Mouse (Mus musculus) MEL (cell line): ENCODE measurements around the gene Ubr1.

ENCODE experiments used
- CHD2 ChIP-seq: IDR thresholded peaks from 2 replicates; pipeline ENCODE4 v1.6.1; 2011; ENCODE audit warnings: low read length, improper control_type of control experiment
- EP300 ChIP-seq, 2 experiments: IDR thresholded peaks; 2 replicates each; pipeline ENCODE4 v1.6.1; 2011; ENCODE audit warnings: improper control_type of control experiment in 2 of 2, low read length in 2 of 2, low read depth in 1 of 2, mild to moderate bottlenecking in 1 of 2
- GATA1 ChIP-seq: IDR thresholded peaks from 2 replicates; pipeline ENCODE4 v1.6.1; 2011; ENCODE audit warnings: low read depth, low read length, improper control_type of control experiment
- MAZ ChIP-seq: IDR thresholded peaks from 2 replicates; pipeline ENCODE4 v1.6.1; 2012; ENCODE audit warnings: low read depth, mild to moderate bottlenecking, inconsistent platforms, low read length, improper control_type of control experiment
- NELFE ChIP-seq: IDR thresholded peaks from 2 replicates; pipeline ENCODE4 v1.6.1; 2011; ENCODE audit warnings: low read depth, low read length, improper control_type of control experiment
- POLR2A ChIP-seq, 2 experiments: IDR thresholded peaks; 2 replicates each; pipeline ENCODE4 v1.6.1; 2011 to 2012; ENCODE audit warnings: low read length in 2 of 2, mild to moderate bottlenecking in 2 of 2, control low read depth in 1 of 2, improper control_type of control experiment in 1 of 2, low read depth in 1 of 2, moderate library complexity in 1 of 2; ENCODE audit not compliant: control insufficient read depth in 1 of 2, insufficient read depth in 1 of 2, poor library complexity in 1 of 2

- no peak for TF ChIP-seq POLR2A (IDR thresholded peaks at IDR 0.05; ENCODE audit: control insufficient read depth in 1 of 2, insufficient read depth in 1 of 2, low read depth in 1 of 2, low read length in 2 of 2, poor library complexity in 1 of 2)
- no peak for TF ChIP-seq NELFE
- TF ChIP-seq MAZ = no peak
- TF ChIP-seq EP300 (IDR thresholded peaks at IDR 0.05; ENCODE audit: low read depth in 1 of 2, low read length in 2 of 2) = no peak
- TF ChIP-seq GATA1 = no peak
- TF ChIP-seq CHD2 = no peak
Measured at GRCm38 (mm10) chr2:120867336-120867735, 103.2 kb downstream of the Ubr1 start.
